Mouse (Mus musculus) CH12.LX (cell line): ENCODE data around the gene Amt.

Experiments
- BHLHE40 ChIP-seq: IDR thresholded peaks from 2 replicates; pipeline ENCODE4 v1.6.1; 2011; ENCODE audit warnings: mild to moderate bottlenecking, low read depth, low read length, improper control_type of control experiment
- CHD1 ChIP-seq: IDR thresholded peaks from 2 replicates; pipeline ENCODE4 v1.6.1; 2012; ENCODE audit warnings: low read depth, low read length, improper control_type of control experiment, inconsistent platforms
- CTCF ChIP-seq, 2 experiments: IDR thresholded peaks in 1 of 2; conservative IDR thresholded peaks in 1 of 2; 2 replicates each; pipeline ENCODE4 v1.5.1; 2011 to 2012; ENCODE audit warnings: low read depth in 2 of 2, low read length in 2 of 2, improper control_type of control experiment in 1 of 2, inconsistent platforms in 1 of 2, mild to moderate bottlenecking in 1 of 2, moderate library complexity in 1 of 2
- EP300 ChIP-seq: IDR thresholded peaks from 2 replicates; pipeline ENCODE4 v1.6.1; 2011; ENCODE audit warnings: low read length, improper control_type of control experiment
- ETS1 ChIP-seq: conservative IDR thresholded peaks from 2 replicates; pipeline ENCODE4 v1.6.1; 2012; ENCODE audit warnings: low read depth, mild to moderate bottlenecking, inconsistent platforms, low read length, improper control_type of control experiment, moderate library complexity
- POLR2A ChIP-seq: IDR thresholded peaks from 2 replicates; pipeline ENCODE4 v1.6.1; 2011; ENCODE audit warnings: low read depth, mild to moderate bottlenecking, improper control_type of control experiment, low read length
- POLR2AphosphoS2 ChIP-seq: IDR thresholded peaks from 2 replicates; pipeline ENCODE4 v1.6.1; 2011; ENCODE audit warnings: low read depth, low read length, improper control_type of control experiment
- RAD21 ChIP-seq: IDR thresholded peaks from 2 replicates; pipeline ENCODE4 v1.6.1; 2011; ENCODE audit warnings: low read depth, mild to moderate bottlenecking, low read length, improper control_type of control experiment, moderate library complexity
- SIN3A ChIP-seq: IDR thresholded peaks from 2 replicates; pipeline ENCODE4 v1.6.1; 2012; ENCODE audit warnings: low read length, improper control_type of control experiment, inconsistent platforms
- TBP ChIP-seq: conservative IDR thresholded peaks from 2 replicates; pipeline ENCODE4 v1.6.1; 2011; ENCODE audit warnings: low read depth, low read length, improper control_type of control experiment
- USF2 ChIP-seq: conservative IDR thresholded peaks from 2 replicates; pipeline ENCODE4 v1.6.1; 2011; ENCODE audit warnings: low read depth, low read length, improper control_type of control experiment
- ZNF384 ChIP-seq: IDR thresholded peaks from 2 replicates; pipeline ENCODE4 v1.6.1; 2012; ENCODE audit warnings: low read depth, low read length, improper control_type of control experiment, inconsistent platforms

GRCm38 (mm10) chr9:108267691-108268090, 29.0 kb upstream of the Amt start:
- TF ChIP-seq POLR2A, result no peak
- no peak for TF ChIP-seq EP300
- no peak for TF ChIP-seq USF2
- no peak for TF ChIP-seq TBP
- TF ChIP-seq ETS1, result no peak
- no peak for TF ChIP-seq RAD21
- no peak for TF ChIP-seq ZNF384
- TF ChIP-seq CHD1, result no peak
- no peak for TF ChIP-seq BHLHE40
- TF ChIP-seq SIN3A, result no peak
- TF ChIP-seq CTCF (conservative IDR thresholded peaks at IDR 0.05 in 1 of 2, IDR thresholded peaks at IDR 0.05 in 1 of 2; ENCODE audit: low read depth in 2 of 2, low read length in 2 of 2), result no peak
- no peak for TF ChIP-seq POLR2AphosphoS2
